Mouse (Mus musculus): ENCODE results near the gene Evi2a.

DNA sequence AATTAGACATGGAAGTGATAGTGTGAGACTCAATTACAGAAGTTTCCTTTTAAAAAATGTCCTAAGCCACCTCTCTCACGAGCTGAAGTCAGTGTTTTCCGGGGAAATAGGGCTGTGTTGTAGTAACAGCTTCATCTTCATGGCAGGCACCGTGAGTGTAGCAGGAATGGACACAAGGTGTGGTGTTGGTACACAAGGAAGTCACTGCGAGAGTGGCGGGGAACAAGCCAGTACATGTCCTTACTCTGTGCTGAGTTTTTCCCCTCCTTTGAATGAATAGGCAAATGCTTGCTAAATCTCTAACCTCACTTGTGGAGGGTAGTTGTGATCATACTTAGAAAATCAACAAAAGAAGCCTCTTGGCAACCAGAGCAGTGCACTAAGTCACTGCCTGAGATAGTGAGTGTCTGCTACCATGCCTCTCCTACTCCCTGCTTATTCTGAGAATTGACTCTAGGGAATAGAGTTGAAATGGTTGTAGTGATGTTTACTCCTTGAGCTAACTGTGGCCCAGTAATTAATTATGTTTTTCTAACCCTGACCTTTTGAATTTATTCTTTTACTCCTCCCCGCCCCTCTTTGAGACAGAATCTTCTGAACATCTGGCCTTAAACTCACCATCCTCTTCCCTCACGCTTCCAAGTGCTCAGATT, 46.4 kb downstream of the Evi2a start:
- TF ChIP-seq CTCF (IDR thresholded peaks at IDR 0.05; ENCODE audit: extremely low read depth, insufficient read depth, insufficient read length, insufficient replicate concordance) = no peak
- no peak for TF ChIP-seq POLR2A (IDR thresholded peaks at IDR 0.05; ENCODE audit: low read depth, low read length)
